Mouse (Mus musculus) adrenal gland, postnatal 4 days (tissue): ENCODE results near the gene Gm11555. TPM values are rescaled to one million over a fixed set of nuclear protein-coding genes. Genes with fewer than 3 reads are reported as not detected.
"Not testable (repeated sequence)": the region's sequence is repeated elsewhere in the genome, so short reads cannot be mapped to it uniquely, and the experiment has no call there.

Experiments
- DNase-seq, 2 experiments: peaks; one replicate each; pipeline ENCODE4 v3.0.0; 2021 to 2022; ENCODE audit warnings: low spot score in 2 of 2, mixed read lengths in 2 of 2
- long read RNA-seq, 2 experiments: library from polyadenylated mRNA; stranded (forward); transcript quantifications; one replicate each; pipeline ENCODE4 v2.0.0; 2021
- total RNA-seq, 2 experiments: library from RNA; stranded (reverse); gene quantifications; 2 replicates each; pipeline ENCODE4 v1.2.3; 2021

The Gm11555 gene
- total RNA-seq: not detected
- long read RNA-seq, experiment 1: 0 reads
- long read RNA-seq, experiment 2: 0 reads

DNA sequence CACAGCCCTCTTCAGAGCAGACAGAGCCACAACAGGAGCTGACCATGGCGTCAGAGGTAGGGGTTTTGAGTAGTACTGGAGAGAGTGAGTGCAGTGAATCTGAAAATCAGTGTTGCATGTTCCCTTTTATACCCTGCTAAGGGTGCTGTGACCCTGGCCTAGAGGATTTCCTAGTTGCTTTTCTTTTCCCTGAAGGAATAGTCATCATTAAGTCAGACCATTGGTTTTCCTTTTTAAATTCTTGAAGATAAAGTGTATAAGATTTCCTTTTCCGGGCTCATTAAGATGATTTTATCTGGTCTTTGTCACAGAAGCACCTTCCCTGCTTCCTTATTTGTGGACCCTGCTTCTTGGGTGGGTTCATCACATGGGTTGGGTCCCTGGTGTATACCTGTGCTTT, at the start of gene Gm11555:
Gene Gm11555, minus strand, starts transcription at position 101 of the 400 bp plus-strand sequence.
- no peak for DNase-seq

DNA sequence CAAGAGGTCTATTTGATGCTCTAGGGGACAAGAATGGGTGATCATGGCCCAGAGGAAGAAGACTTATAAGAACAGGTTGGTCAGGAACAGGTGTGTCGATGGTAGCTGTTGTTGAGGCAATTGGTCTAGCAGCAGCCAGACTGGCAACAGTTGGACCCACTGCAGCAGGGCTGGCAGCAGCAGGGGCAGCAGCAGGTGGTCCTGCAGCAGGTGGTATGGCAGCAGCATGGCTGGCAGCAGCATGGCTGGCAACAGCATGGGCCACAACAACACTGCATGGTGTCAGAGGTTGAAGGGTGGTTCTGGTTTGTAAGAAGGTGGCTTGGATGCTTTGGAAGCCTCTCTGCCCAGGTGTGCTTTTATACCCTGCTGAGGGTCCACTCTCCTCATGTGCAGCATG, 40.4 kb upstream of the Gm11555 start, which contains the start of gene Gm14190:
Gene Gm14190, minus strand, starts transcription at position 278 of the 400 bp plus-strand sequence.
- no peak for DNase-seq

- not testable (repeated sequence) for DNase-seq
These were observed 35.2 kb upstream of the Gm11555 start for GRCm38 (mm10) chr11:99685235-99685634.

DNA sequence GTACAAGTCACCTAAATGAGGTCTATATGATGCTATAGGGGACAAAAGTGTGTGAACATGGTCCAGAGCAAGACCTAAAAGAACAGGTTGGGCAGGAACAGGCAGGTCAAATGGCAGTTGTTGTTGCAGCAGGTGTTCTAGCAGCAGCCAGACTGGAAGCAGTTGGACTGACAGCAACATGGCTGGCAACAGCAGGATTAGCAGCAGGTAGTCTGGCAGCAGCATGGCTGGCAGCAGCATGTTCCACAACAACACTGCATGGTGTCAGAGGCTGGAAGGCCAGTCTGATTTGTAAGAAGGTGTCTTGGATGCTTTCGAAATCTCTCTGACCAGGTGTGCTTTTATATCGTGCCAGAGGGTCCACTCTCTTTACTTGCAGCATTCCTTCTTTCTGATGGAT, 33.4 kb upstream of the Gm11555 start:
- no peak for DNase-seq

DNA sequence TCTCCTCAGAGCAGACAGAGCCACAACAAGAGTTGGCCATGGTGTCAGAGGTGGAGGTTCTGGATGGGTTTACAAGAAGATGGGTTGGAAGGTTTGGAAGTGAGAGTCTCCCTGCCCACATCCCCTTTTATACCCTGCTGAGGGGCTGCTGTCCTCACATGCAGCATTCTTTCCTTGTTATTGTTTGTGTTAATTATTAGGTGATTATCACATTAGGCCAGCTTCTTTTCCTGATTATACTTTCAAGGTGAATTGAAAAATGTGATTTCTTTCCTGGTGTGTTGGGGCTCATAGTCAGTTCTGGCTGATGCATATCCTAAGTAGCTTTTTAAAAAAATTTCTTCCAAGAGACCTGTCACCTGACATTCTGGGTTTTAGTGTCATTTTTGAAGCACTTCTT, 15.8 kb upstream of the Gm11555 start, which contains the start of gene Krtap4-6:
Gene Krtap4-6, minus strand, starts transcription at position 101 of the 400 bp plus-strand sequence.
- DNase-seq: no peak

GRCm38 (mm10) chr11:99662802-99663201, 12.8 kb upstream of the Gm11555 start:
- no peak for DNase-seq

DNA sequence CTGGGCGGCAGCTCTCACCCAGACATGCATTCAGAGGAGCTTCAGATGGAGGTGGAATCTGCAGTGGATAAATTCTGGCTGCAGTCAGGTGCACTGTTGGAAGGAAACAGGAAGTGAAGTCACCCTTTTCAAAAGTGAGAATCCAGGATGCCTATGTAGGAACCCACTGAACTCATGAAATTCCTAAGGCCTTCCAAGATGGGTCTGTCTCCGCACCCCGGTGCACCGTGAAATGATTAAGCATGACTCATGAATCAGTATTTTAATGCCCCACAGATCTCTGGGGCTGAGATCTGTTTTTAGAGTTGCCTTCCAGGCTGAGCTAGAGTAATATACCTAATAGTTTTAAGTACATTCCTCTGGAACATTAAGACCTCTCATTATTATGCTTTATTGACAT, 9.2 kb upstream of the Gm11555 start:
- DNase-seq: no peak

GRCm38 (mm10) chr11:99658467-99659010, 8.5 kb upstream of the Gm11555 start, which contains the start of gene Gm11563:
Gene Gm11563, minus strand, starts transcription at chr11:99658960.
- DNase-seq: not testable (repeated sequence)

- no peak for DNase-seq
These were observed 7.0 kb upstream of the Gm11555 start for GRCm38 (mm10) chr11:99657051-99657450.

DNA sequence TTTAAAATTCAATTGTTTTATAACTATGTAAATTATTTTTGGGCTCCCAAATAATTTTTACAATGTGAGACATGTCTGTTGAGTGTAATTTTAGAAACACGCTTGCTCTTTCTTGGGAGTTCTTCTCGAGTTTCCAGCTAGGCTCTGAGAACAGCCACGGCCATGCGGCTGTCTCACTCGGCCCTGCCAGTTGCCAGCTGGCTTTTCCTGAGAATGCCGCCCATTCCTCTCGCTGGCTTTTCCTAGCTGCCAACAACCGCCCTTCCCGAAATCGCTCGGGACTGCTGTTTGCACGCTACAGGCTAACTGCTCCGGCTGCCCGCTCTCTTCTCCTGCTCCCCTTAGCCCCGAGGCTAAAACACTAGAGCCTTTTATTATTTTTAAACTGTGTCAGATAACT, 3.6 kb downstream of the Gm11555 start:
- DNase-seq: no peak

DNA sequence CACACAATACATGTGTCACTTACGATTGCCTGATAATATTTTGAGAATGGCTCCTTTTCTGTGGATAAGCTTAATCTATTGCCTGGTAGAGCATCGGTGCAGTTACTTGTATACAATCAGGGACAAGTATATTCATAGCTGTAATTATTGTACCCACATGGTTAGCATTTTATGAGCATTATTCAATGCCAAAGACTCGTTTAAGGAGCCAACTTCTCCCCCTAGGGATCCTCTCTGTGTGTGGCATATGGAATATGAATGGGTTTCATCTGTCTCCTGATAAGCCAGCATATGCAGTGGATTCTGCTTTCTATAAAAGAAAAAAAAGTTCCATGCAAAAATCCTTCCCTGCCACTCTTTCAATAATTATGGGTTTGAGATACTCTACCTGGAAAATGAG, 5.7 kb downstream of the Gm11555 start:
- DNase-seq: no peak

GRCm38 (mm10) chr11:99643635-99644139, 6.3 kb downstream of the Gm11555 start, which contains the start of gene Krtap4-7:
Gene Krtap4-7, minus strand, starts transcription at chr11:99644089.
- DNase-seq: not testable (repeated sequence)

DNA sequence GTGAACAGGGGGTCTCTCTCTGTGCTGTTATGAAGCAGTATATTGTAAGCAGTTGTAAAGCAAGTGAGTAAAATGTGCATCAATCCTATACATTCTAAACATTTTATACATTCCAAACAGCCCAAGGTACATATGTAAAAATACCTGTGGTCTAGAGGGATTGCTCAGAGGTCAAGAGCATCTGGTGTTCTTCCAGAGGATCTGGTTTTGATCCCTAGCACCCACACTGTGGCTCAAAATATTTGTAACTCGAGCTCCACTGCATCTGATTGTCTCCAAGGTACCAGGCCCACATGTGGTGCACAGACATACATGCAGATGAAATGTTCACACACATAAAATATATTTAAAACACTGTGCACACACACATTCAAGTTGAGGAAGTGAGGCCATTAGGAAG, 9.1 kb downstream of the Gm11555 start:
- DNase-seq: no peak

DNA sequence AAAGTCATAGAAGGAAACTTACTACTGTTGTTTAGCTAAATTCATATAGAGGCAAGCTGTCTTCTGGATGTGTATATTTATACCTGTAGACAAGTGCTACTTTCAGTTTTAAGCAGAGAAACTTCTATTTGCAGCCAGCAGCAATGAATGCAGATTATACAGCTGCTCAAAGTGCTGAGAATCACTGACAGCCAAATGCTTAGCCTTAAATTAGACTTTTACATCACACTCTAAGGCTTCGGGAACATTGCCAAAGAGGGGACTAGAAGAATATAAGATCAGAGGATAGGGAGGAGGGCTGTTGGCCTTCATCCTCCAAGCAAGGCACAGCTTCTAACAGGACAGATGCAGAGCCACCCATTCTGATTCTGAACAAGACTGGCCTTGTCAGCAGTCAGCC, 12.9 kb downstream of the Gm11555 start:
- DNase-seq: no peak

DNA sequence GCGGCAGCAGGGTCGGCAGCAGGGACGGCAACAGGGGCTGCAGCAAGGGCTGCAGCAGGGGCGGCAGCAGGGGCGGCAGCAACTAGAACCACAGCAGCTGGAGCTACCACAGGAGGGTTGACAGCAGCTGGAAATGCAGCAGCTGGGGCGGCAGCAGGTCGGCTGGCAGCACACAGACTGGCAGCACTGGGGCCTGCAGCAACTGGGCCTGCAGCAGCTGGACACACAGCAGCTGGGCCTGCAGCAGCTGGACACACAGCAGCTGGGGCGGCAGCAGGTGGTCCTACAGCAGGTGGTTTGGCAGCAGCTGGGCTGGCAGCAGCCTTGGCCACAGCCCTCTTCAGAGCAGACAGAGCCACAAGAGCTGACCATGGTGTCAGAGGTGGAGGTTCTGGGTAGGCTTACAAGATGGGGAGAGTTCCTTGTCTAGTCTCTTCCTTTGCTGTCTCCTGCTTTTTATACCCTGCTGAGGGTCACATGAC, 15.3 kb downstream of the Gm11555 start, which contains the start of gene Krtap4-2:
Gene Krtap4-2, minus strand, starts transcription at position 432 of the 482 bp plus-strand sequence.
- DNase-seq: no peak

GRCm38 (mm10) chr11:99633293-99633692, 16.7 kb downstream of the Gm11555 start:
- no peak for DNase-seq

GRCm38 (mm10) chr11:99630890-99631289, 19.1 kb downstream of the Gm11555 start:
- DNase-seq: no peak

DNA sequence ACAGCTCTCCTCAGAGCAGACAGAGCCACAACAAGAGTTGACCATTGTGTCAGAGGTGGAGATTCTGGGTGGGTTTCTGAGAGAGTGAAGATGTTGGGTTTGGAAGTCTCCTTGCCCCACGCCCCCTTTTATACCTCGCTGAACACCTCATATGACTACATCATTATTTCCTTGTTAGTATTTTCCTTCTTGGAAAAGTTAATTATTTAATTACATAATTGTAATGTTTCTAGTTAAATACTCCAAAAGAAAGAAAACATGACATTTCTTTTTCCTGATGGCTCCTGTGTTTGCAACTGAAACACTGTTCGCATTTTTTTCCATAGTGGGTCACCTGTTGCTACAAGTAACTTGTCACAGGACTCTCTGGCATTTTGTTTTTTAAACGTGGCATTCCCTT, 21.9 kb downstream of the Gm11555 start, which contains the start of gene Krtap4-1:
Gene Krtap4-1, minus strand, starts transcription at position 101 of the 400 bp plus-strand sequence.
- no peak for DNase-seq

GRCm38 (mm10) chr11:99620335-99620734, 29.7 kb downstream of the Gm11555 start, which contains the start of gene Gm11562:
Gene Gm11562, minus strand, starts transcription at chr11:99620435.
- no peak for DNase-seq

- no peak for DNase-seq
These were observed 35.2 kb downstream of the Gm11555 start, which contains the start of gene Krtap2-4 for GRCm38 (mm10) chr11:99614796-99615363. Gene Krtap2-4, minus strand, starts transcription at chr11:99614846.

DNA sequence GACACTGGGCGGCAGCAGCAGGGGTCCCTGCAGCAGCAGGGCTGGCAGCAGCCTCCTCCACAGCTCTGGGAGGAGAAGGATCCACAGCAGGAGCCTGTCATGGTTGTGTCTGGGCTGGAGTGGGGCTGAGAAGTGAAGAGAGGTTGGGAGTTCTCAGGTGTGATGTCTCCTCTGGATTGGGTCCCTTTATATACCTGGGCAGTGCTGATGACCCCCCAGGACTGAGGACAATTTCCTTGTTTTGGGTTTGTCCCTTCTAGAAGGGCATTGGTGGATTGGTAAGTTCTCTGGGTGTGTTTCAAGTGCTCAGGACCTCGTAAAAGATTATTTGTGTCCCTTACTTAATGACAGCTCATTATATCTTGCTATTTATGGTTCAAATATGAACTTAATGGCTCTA, 39.9 kb downstream of the Gm11555 start, which contains the start of gene Gm11937:
Gene Gm11937, minus strand, starts transcription at position 101 of the 400 bp plus-strand sequence.
- DNase-seq: not testable (repeated sequence)

GRCm38 (mm10) chr11:99609126-99609525, 40.9 kb downstream of the Gm11555 start:
- DNase-seq: no peak
